Mouse (Mus musculus) testis, adult 2 months (tissue): ENCODE data around the gene Rbl1.

Source experiments
- CTCF ChIP-seq: fragments of 200-500 bp; IDR thresholded peaks from 2 replicates; pipeline ENCODE4 v1.5.1; 2012; ENCODE audit warnings: low read depth, mild to moderate bottlenecking, inconsistent platforms, low read length, moderate library complexity; ENCODE audit not compliant: control insufficient read depth, insufficient read depth, insufficient replicate concordance
- POLR2A ChIP-seq: fragments of 200-500 bp; IDR thresholded peaks from 2 replicates; pipeline ENCODE4 v1.6.1; 2012; ENCODE audit warnings: low read depth, mild to moderate bottlenecking, inconsistent platforms, low read length, moderate library complexity; ENCODE audit not compliant: control insufficient read depth

DNA sequence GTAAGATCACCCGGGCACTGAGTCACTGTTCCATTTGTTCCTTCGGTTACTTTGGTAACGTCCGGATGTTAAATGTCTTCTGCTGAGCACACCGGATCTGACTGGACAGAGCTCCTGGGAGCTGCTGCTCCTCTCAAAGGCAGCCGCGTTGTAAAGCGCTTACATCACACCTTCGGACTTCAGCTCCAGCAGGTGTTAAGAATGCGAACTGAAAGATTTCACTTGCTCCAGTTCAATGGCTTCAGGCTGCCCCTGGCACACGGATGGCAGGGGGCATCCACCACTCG, 104.1 kb downstream of the Rbl1 start:
- TF ChIP-seq POLR2A (no peak), CTCF (no peak)
